Mouse (Mus musculus): ENCODE results near the gene Spib. TPM values are rescaled to one million over a fixed set of nuclear protein-coding genes. Genes with fewer than 3 reads are reported as not detected.

Gene Spib
- total RNA-seq (2023), result 1 to 10 TPM; 3.1 to 5.3 TPM

GRCm38 (mm10) chr7:44531946-44532732 is at the start of gene Spib:
TSS of gene Spib (minus strand) at chr7:44532071.

GRCm38 (mm10) chr7:44572213-44572701 is 40.4 kb upstream of the Spib start, which contains the start of gene Napsa:
TSS of gene Napsa (plus strand) at chr7:44572380.

GRCm38 (mm10) chr7:44553826-44554225 is 22.0 kb upstream of the Spib start, which contains the start of gene Nr1h2:
TSS of gene Nr1h2 (minus strand) at chr7:44553951.

GRCm38 (mm10) chr7:44548497-44549087 is 16.7 kb upstream of the Spib start, which contains the start of gene Pold1:
TSS of gene Pold1 (minus strand) at chr7:44548849.

GRCm38 (mm10) chr7:44524502-44524901 is 7.4 kb downstream of the Spib start, which contains the start of gene Mybpc2:
TSS of gene Mybpc2 (minus strand) at chr7:44524656.

GRCm38 (mm10) chr7:44495992-44496770 is 35.7 kb downstream of the Spib start, which contains the start of the genes Emc10 and Fam71e1:
TSS of gene Emc10 (minus strand) at chr7:44496529.
TSS of gene Fam71e1 (plus strand) at chr7:44496581.

Other genes with a start within 250 kb of the Spib start
- gene Clec11a, start 225.2 kb downstream of the Spib start, total RNA-seq (2023), result under 1 TPM; 0.61 to 0.93 TPM
- gene Shank1, start 221.8 kb downstream of the Spib start, total RNA-seq (2023), result under 1 TPM; 0.26 to 0.46 TPM
- gene Syt3, start 148.0 kb downstream of the Spib start, total RNA-seq (2023), result under 1 TPM in 1 of 2 experiments, not detected in 1; 0.24 TPM
- gene 1700008O03Rik, start 146.3 kb downstream of the Spib start, total RNA-seq (2023), result not detected
- gene Lrrc4b, start 103.1 kb downstream of the Spib start, total RNA-seq (2023), result not detected
- gene Aspdh, start 66.7 kb downstream of the Spib start, total RNA-seq (2023), result not detected
- gene Josd2, start 64.1 kb downstream of the Spib start, total RNA-seq (2023), result 10 to 100 TPM; 37.7 to 41.6 TPM
- 10 to 100 TPM; 32.7 to 36.4 TPM for gene Emc10, start 35.5 kb downstream of the Spib start, total RNA-seq (2023)
- 1 to 10 TPM; 2.4 to 7.1 TPM for gene Fam71e1, start 35.5 kb downstream of the Spib start, total RNA-seq (2023)
- under 1 TPM in 1 of 2 experiments, not detected in 1; 0.13 TPM for gene Mybpc2, start 7.4 kb downstream of the Spib start, total RNA-seq (2023)
- gene Pold1, start 16.8 kb upstream of the Spib start, total RNA-seq (2023), result 10 to 100 TPM; 57.0 to 70.9 TPM
- 100 to 1,000 TPM; 255 to 301 TPM for gene Nr1h2, start 21.9 kb upstream of the Spib start, total RNA-seq (2023)
- 100 to 1,000 TPM; 142 to 164 TPM for gene Napsa, start 40.3 kb upstream of the Spib start, total RNA-seq (2023)
- under 1 TPM; 0.64 to 0.75 TPM for gene Kcnc3, start 58.6 kb upstream of the Spib start, total RNA-seq (2023)
- not detected for gene Myh14, start 138.8 kb upstream of the Spib start, total RNA-seq (2023)
- not detected for gene Izumo2, start 176.7 kb upstream of the Spib start, total RNA-seq (2023)
- 10 to 100 TPM; 49.7 to 52.8 TPM for gene Vrk3, start 216.3 kb upstream of the Spib start, total RNA-seq (2023)
- gene Zfp473, start 219.0 kb upstream of the Spib start, total RNA-seq (2023), result 1 to 10 TPM; 1.4 to 1.9 TPM

Measured in neutrophil, adult 83 days (primary cell).